Mouse (Mus musculus) WW6 (cell line): ENCODE data around the gene Nav1.

ENCODE experiments used
- DNase-seq: peaks from one replicate; pipeline ENCODE4 v3.0.0-alpha.2; 2013; ENCODE audit warnings: low read depth, low spot score

The Nav1 gene

DNA sequence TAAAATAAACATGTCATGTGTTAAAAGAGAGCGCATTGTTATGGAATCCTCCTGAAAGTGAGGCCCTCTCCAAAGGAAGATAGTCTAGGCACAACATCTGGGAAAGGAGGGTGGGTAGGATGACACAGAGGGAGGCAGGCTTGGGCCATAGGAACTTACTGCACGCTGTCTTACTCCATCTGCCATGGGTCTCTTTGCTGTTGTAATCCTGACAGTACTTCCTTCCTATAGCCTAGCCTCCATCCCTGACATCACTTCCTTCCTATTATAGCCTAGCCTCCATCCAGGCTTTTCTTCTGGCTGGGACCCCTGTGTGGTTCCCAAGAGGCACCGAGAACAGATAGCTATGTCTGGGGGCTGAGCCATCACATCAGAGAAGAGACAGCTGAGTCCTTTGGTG, 10.2 kb upstream of the Nav1 start:
- DNase-seq: no peak

DNA sequence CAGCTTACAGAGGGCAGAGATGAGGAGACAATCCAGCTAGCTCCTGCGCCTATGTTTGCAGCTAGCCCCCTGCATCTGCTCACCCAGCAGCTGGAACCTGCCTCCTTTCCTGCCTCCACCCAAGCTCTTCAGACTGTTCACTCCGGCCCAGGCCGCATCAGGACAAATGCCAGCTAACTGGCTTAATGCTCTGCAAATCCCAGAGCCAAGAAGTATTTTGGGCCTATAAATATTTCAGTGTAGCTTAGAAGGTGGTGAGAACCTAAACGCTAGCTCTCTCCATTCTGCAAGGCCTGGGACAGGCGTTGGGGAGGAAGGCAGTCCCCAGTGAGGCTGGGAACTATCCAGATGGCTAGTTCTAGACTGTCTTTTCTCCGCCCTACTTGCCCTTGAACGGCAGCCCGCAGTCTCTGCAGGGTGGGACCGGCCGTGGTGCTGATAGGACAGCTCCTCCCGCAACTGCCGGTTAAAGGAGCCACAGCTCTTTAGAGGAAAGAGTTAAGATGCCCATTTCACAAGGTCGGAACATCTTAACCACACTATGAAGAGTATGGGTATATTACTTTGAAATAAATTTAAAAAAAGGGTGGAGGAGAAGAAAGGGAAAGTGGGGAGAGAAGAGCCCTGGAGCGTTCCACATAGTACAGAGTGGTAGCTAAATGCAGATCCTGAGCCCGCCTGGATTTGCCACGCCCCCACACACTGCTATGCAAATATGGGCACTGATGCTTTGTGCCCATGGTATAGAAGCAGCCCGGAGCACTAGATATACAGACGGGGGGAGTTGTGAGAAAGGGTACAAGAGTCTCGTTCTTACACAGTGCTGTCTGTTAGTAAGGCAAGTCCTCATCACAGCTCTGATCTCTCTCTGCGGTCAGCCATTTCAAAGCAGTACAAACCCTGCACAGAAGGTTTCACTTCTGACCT, 8.9 kb upstream of the Nav1 start:
- no peak for DNase-seq

DNA sequence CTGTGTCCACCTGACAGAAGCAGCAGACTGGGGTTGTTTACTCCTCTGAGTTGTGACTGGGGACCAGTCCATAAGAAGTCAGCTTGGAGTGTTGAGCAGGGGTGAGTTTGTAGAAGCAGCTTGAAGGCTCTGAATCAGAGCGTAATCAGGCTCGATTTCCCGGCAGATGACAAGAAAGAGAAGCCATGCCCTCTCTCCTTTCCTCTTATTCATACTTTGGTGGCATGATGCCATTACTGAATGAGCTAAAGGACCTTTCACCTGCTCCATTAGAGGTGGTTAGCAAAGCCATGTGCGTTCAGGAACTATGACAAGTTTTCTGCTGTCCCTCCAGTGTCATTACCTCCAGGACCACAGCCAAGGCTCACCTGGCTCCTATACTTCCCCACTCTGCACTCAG, 2.5 kb upstream of the Nav1 start:
- DNase-seq: no peak

DNA sequence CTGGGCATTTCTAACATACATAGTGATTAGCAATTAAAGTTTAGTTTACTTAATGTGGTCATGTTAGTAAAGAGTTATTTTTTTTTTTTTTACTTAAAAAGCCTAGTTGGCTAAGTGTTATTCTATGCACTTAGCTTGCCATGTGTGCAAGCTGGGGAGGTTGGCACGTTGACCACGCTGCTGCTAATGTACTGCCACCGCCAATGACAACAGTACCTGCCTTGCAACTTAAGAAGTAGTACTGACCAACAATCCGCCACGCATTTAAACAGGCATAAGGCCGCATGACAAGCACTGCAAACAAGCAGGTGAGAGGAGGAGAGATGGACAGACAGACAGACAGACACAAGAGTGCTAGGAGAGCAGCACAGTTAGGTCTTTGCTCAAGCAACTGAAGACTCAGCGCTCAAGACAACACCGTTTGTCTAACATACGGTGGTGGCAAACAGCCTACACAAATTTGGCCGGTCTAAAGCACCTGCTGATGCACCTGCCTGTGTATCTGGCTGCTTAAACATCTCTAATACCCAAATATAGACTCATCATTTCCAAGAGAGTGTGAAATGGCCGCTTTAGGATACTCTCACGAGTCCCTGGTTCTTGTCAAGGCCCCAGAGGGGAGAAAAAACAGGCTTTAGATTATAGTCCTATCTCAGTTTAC, 610 bp downstream of the Nav1 start:
- DNase-seq: no peak

DNA sequence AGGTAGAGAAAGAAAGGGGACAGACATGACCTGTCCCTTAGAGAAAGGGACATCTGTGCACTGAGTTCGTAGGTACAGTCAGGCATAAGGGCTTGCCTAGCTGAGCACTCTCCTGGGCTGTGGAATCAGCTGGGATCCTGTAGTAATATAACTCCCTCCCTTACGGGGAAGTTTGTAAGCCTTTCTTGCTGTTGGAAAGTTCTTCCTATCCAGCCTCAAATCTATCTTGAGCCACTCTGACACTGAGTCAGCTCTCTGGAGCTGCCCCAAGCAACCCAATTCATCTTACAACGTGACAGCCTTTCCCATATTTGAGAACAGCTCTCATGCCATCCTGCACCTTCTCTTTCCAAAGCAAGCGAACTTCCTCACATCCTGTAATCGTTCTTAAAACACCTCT, 1.6 kb downstream of the Nav1 start:
- no peak for DNase-seq

DNA sequence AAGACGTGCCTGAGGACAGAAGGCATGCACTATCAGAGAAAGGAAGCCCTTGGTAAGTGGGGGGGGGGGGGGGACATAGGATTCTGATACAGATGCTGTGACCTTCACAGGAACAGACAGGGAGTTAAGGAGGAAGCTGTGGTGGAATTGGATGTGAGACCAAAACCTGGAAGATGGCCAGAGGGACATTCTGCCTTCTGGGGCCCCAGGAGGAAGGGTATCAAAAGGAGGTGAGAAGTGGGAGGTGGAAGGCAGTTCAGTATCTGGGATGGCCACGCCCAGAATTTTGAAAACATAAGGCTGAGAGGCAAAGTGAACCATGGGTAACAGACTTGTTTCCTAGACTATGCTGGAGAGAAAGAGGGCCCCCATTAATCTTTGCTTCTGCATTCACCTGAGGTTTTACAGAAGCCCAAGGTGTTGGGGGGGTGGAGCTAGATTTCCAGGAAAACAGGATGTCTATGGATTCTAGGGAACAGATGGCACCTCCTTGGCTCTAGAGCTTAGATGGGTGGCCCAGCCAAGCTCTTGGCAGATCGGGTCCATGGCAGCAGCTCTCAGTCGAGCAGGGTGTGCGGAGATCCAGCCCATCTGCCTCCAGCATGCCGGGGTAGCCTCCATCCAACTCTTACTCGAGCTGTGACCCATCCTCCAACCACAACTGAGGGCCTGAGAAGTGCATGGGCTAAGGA, 2.6 kb downstream of the Nav1 start:
- no peak for DNase-seq

DNA sequence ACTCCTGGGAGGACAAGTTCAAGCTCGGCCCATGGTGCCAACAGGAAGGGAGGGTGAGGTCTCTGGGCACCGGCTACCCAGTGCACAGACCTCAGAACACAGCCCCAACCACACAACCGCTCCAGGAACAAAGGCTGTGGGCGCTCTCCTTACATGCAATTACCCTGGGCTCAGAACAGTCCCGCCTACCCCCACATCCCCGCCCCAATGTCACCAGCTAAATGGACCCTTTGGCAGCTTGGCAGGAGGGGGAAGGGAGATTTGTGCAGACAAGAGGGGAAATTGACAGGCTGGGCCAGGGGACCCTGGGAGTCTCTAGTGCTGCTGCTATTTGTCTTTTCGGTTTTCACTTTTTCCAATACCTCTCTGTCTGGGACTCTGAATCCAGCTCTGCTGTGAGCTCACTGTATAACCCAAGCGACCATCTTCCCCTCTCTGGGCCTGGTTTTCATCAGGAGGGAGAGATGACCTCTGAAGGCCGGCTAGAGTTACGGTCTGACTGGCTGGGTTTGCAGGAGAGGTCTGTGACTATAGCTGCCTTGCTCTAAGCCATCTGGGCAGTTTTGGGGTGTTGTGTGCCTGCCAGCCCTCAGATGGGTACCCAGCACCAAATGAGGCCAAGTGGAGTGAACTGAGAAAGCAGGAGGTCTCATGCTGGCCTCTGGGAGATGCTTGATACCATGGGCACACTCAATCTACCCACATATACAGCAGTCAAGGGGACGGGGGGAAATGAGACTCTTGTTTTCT, 3.8 kb downstream of the Nav1 start:
- no peak for DNase-seq

DNA sequence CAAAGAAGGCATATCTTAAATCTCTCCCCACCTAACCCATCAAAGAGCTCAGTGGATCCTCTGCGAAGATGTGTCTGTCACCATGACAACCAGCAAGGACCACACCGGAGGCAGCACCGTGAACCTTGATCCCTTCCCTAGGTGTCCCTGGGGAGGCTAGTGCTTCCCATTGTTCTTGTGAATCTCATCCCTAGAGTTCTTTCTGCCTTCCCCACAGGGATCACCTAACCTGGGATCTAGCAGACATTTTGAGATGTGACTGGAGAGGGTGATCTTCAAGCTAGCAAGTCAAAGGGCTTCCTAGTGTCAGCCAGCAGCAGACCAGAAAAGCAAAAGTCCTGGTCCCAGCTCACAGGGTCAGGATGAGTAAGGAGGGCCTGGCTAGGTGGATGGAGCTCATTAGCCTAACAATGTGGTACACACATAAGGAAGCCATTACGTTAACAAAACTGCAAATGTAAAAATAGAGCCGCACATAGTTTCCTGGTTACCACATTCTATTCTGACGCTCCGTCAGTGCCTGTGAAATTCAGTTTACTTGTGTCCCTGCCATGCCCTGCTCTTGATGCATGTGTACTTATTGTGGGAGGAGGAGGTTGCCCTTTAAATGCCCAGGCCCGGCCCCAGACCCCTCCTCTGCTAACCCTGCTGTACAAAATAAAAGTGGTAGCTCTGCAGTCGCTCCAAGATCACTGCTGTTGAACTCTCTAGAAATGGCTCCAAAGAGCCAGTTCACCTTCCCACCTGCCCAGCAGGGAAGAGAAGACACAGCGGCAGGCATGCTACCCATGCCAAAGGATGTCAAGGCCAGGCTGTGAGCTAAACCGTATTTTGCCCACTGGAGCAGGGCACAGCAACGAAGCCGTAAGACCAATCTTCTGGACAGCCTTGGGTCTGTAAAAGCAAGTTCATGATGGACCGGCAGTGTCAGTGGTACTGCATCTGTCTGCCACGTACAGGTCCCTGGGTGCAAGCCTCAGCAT, 6.8 kb downstream of the Nav1 start:
- DNase-seq: no peak

DNA sequence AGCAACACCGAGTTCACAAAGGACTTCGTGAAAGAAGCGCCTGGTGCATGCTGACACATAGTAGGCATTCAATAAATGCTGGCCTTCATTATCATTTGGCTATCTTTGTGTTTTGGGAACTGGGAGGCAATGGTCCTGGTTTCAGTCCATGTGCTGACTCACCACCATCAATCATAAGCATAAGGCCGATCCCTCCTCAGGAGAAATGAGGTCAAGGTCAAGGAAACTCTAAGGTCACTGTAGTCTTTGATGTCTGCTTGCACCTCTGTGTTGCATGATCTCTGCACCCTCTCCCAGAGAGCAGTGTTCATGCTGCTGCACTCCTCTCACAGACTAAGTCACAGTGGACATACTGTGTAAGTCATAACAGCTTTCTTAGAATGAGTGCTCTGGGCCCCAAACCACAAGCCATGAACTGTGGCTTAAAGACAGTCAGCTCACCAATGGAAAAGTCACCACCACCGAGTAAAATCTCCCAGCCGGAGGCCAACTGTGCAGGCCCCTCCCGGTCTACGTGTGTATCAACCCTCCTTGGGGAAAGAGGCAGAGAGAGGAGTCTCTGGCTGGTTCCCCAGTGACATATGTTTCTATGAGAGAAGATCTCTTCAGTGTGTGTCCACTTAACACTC, 8.7 kb downstream of the Nav1 start:
- no peak for DNase-seq

DNA sequence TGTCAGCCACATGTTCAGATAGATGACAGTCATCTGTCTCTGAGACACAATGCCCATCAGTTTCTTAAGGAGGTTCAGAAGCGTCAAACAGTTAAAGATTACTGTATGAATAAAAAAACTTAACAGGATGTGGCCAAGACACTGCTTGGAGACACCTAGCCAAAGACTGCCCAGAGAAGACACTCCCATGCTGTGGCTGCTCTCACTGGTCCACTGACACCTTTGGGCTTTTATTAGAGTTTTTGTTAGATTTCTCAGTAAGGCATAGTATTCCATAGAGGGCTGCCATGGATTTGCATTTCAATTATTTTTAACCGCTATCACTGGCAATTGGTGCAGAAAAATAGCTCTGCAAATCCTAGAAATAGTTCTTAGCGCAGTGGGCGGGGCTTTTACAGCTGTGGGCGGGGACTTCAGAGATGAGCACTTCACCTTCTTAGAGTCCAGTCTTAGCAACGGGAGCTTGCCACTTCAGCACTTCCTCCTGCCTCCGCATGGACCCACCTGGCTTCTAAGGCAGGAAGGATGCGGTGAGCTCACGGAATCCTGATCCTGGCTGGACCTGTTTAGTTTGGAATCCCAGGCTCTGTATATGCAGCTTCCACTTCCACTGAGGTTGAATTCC, 12.7 kb downstream of the Nav1 start:
- DNase-seq: no peak

DNA sequence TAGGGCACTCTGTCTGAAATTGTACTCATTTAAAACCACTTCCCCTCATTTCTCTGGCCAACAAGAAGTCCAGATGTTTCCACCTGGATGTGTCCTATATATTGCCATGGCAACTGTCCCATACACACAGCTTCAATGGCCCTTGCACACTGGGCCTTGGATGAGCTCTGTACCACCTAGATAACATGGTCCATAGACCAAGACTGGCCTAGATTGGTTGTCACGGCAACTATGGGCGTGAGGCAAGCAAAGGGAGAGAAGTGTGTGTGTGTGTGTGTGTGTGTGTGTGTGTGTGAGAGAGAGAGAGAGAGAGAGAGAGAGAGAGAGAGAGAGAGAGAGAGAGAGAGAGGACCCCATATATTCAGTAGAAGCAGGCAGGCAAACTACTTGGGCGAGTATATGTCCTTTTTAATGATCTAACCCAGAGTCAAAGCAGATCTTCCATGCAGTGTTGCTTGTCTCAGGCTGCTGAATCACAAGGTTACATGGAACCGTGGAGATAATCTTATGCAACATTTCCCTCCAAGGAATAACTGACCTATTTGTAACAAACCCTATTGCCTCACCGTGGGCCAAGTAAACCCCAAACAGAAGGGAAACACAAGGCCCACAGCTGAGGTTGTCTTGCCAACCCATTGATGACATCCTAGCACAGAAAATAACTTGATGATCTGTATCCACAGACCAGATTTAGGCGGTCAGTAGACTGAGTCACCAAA, 13.4 kb downstream of the Nav1 start:
- no peak for DNase-seq

DNA sequence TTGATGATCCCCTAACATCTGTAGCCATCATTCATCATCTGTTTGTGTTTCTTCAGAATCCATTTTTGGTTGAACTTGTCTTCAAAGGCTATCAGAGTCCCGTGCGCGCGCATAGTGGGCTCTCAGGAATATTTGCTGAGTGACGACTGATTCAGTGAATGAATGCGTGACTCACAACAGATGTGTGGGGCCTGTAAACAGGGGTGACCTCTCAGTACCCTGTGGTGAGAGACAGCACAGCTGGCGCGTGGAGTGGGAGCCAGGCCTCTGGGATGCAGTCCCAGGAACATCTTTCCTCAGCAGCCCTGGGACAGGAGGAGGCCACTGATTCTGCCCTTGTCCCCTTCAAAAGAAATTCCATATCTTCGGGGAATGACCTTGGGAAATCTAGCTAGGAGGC, 16.3 kb downstream of the Nav1 start:
- DNase-seq: no peak

DNA sequence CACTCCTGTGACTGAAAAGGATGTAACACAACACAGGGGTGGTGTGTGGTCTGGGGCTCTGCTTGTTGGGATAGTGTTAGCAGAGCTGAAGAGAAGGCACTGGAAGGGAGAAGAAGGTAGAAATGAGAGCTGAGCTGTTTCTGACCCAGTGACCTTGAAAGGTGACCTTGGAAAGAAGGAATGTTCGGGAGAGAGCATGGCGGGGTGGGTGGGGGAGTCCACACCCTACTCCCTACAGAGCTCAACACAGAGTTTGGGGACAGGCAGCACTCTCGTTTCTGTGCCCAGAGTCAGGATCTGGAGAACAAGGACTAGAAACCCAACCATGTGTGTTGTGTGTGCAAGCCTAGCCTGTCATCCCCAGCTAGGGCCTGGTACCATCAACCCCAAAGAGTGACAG, 18.1 kb downstream of the Nav1 start:
- no peak for DNase-seq

DNA sequence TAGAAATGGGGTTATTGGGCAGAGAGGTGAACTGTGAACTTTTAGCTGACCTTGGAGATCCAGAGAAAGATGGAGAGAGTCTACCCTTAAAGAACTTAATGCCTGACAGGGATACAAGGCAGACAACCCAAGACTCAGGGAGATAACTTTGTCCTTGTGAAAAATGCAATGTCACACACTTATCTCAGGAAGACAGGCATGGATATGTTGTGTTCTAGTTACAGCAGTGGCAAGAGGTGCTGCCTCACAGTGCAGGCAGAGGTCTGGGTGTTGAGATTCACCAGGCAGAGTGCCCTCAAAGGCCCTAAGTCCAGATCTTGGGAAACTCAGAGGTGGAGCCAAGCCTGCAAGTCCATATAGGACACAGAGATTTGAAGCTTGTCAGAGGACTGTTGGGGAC, 20.2 kb downstream of the Nav1 start:
- DNase-seq: no peak

DNA sequence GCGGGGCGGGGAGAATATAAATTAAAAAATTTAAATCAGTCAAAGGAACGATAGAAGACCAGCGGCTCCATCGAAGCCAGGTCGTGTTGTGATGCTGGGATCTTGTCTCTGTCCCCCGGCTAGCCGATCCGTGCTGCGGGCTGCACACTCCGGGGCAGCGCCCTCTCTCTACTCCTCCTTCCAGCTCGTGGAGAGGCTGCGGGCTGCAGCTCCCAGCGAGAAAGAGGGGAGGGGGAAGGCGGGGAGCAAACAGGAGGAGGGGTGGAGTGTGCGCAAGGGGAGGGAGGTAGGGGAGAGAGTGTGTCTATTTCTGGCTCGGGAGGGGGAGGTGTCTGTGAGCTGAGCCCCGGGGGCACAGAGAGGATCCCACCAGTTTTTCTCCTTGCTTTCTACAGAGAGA, 21.5 kb downstream of the Nav1 start:
- no peak for DNase-seq

DNA sequence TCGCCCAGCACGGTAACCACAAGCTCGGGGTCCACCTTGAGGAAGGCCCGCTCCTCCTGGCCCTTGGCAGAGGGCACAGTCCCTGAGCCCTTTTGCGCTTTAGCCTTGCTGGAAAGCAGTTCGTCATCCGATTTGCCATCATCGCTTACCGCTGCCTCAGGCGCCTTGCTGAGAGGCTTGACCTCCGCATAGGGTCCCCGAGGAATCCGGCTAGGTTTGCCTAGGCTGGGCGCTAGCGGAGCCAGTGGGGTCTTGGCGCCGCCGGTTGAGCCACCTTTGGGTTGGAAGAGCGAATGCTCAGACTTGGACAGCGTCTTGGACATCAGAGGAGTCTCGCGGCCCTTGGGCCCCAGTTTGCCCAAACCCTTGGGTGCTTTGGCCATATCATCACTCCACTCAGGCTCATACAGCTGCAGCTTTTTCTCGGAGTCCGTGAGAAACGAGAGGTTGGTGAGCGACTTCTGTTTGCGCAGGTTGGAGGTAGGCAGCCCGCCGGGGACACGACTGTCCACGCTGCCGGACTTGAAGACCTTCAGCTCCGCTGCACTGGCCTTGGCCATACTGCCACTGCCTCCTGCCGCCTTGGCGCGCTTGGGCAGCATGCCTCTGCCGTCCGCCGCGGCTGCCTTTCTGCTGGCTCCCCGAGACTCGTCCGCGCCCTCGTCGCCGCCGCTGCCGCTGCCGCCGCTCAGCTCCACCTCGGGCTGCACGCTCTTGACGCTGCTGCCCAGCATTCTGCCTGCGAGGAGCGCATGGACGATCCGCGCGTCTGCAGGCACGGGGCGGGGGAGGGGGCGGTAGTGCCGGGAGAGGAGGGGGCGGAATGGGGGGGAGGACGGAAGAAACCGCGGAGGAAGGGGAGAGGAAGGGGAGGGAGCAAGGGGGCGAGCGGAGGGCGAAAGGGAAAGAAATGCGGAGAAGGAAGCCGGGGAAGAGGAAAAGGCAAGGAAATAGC, 22.2 kb downstream of the Nav1 start:
- DNase-seq: no peak

DNA sequence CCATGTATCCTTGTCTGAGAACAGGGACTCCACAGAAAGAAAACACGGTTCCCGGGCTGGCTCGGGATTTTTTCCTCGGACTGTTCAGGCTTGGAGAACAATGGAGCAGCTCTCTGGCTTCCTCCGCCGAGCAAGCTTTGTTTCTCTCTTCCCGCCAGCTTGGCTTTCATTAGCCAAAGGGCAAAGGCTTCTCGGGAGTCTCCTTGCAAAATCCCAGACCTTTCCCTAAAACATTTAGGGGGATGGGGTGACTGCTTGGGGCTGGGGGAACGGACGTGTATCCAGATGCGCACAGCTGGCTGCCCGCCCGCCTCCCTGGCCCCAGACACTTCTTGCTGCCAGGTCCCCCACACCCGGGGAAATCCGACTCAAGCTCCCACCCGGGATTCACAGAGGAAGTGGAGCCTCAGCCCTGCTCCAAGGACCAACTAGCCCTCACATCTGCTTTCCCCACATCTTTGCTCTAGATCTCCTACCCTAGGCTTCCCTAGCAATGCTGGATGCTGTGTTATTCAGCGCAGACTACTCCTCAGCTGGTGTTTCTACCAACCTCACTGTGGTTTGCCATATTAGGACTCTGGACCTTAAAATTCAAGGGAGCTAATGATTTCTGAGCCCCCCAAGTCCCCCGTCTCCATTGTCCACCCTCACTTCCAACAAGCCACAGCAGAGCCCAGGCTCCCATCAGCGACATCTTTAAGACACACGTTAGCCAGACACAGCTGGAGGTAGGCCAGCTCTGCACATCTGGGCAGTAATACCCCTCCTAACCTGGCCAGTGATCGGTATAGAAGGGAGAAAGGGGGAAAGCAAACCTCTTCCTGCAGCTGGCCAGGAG, 23.2 kb downstream of the Nav1 start:
- DNase-seq: no peak
